Mouse (Mus musculus): ENCODE results near the gene Sfn. TPM values are rescaled to one million over a fixed set of nuclear protein-coding genes. Genes with fewer than 3 reads are reported as not detected.

Gene Sfn
- total RNA-seq (2023) = 10 to 100 TPM; 10.3 to 11.8 TPM

GRCm38 (mm10) chr4:133601721-133602218 lies at the start of gene Sfn:
Gene Sfn (minus strand): TSS chr4:133602168.

GRCm38 (mm10) chr4:133649989-133650699 lies 48.2 kb upstream of the Sfn start, which contains the start of gene Zdhhc18:
Gene Zdhhc18 (minus strand): TSS chr4:133650154.

GRCm38 (mm10) chr4:133584059-133584951 lies 17.7 kb downstream of the Sfn start, which contains the start of gene Gpn2:
Gene Gpn2 (plus strand): TSS chr4:133584362.

GRCm38 (mm10) chr4:133574070-133574842 lies 27.7 kb downstream of the Sfn start, which contains the start of gene Gpatch3:
Gene Gpatch3 (plus strand): TSS chr4:133574745.

GRCm38 (mm10) chr4:133552768-133553447 lies 49.1 kb downstream of the Sfn start, which contains the start of gene Nr0b2:
Gene Nr0b2 (plus strand): TSS chr4:133553376.

Other genes starting within 250 kb of the Sfn start
- 10 to 100 TPM; 62.0 to 62.6 TPM for gene Wdtc1, start 248.7 kb downstream of the Sfn start, total RNA-seq (2023)
- gene Slc9a1, start 232.5 kb downstream of the Sfn start, total RNA-seq (2023) = 10 to 100 TPM; 62.2 to 66.0 TPM
- gene Tent5b, start 122.0 kb downstream of the Sfn start, total RNA-seq (2023) = not detected
- not detected for gene Trnp1, start 103.6 kb downstream of the Sfn start, total RNA-seq (2023)
- gene Kdf1, start 83.2 kb downstream of the Sfn start, total RNA-seq (2023) = not detected
- gene Nudc, start 56.2 kb downstream of the Sfn start, total RNA-seq (2023) = 10 to 100 TPM; 44.9 to 54.0 TPM
- under 1 TPM in 1 of 2 experiments, not detected in 1; 0.31 TPM for gene Nr0b2, start 48.8 kb downstream of the Sfn start, total RNA-seq (2023)
- gene Gpatch3, start 27.4 kb downstream of the Sfn start, total RNA-seq (2023) = 10 to 100 TPM; 10.4 to 16.2 TPM
- 10 to 100 TPM; 11.0 to 13.2 TPM for gene Gpn2, start 17.8 kb downstream of the Sfn start, total RNA-seq (2023)
- gene Zdhhc18, start 48.0 kb upstream of the Sfn start, total RNA-seq (2023) = 100 to 1,000 TPM; 110 to 125 TPM
- 10 to 100 TPM; 16.4 to 21.6 TPM for gene Pigv, start 70.5 kb upstream of the Sfn start, total RNA-seq (2023)
- gene Arid1a, start 154.6 kb upstream of the Sfn start, total RNA-seq (2023) = 100 to 1,000 TPM; 127 to 138 TPM